Mouse (Mus musculus): ENCODE data around the gene Tor1a. TPM values are rescaled to one million over a fixed set of nuclear protein-coding genes. Genes with fewer than 3 reads are reported as not detected.
"Not testable (repeated sequence)": the region's sequence is repeated elsewhere in the genome, so short reads cannot be mapped to it uniquely, and the experiment has no call there.

The Tor1a gene
- polyA plus RNA-seq, 2 experiments from 2014 or later: 66.2 to 86.1 TPM

- ATAC-seq: peak; percentile 100
These were observed 14.8 kb downstream of the Tor1a start, which contains the start of gene Tor1b for GRCm38 (mm10) chr2:30952824-30953490. TSS of gene Tor1b (plus strand) at chr2:30952959.

GRCm38 (mm10) chr2:30952457-30952823 lies 15.3 kb downstream of the Tor1a start:
- no peak for ATAC-seq

- peak; percentile 99 for ATAC-seq
These were observed 25.1 kb downstream of the Tor1a start for GRCm38 (mm10) chr2:30942603-30943011.

GRCm38 (mm10) chr2:30942116-30942515 lies 25.6 kb downstream of the Tor1a start:
- ATAC-seq: peak; percentile 17

GRCm38 (mm10) chr2:30941586-30941985 lies 26.1 kb downstream of the Tor1a start:
- ATAC-seq: no peak

- ATAC-seq: no peak
These were observed 29.1 kb downstream of the Tor1a start for GRCm38 (mm10) chr2:30938574-30938991.

GRCm38 (mm10) chr2:30937731-30938130 lies 30.0 kb downstream of the Tor1a start:
- no peak for ATAC-seq

- no peak for ATAC-seq
These were observed 30.9 kb downstream of the Tor1a start for GRCm38 (mm10) chr2:30936808-30937207.

GRCm38 (mm10) chr2:30933917-30934450 lies 33.7 kb downstream of the Tor1a start:
- ATAC-seq: peak; percentile 65

GRCm38 (mm10) chr2:30933032-30933431 lies 34.7 kb downstream of the Tor1a start:
- no peak for ATAC-seq

GRCm38 (mm10) chr2:30931922-30932321 lies 35.8 kb downstream of the Tor1a start:
- no peak for ATAC-seq

GRCm38 (mm10) chr2:30930846-30931245 lies 36.9 kb downstream of the Tor1a start:
- ATAC-seq: not testable (repeated sequence)

GRCm38 (mm10) chr2:30929483-30930045 lies 38.2 kb downstream of the Tor1a start, which contains the start of gene Ptges:
TSS of gene Ptges (minus strand) at chr2:30929863.
- ATAC-seq: no peak

GRCm38 (mm10) chr2:30928893-30929482 lies 38.7 kb downstream of the Tor1a start:
- no peak for ATAC-seq

GRCm38 (mm10) chr2:30927844-30928628 lies 39.7 kb downstream of the Tor1a start:
- no peak for ATAC-seq

- no peak for ATAC-seq
These were observed 40.5 kb downstream of the Tor1a start for GRCm38 (mm10) chr2:30927151-30927781.

- no peak for ATAC-seq
These were observed 41.4 kb downstream of the Tor1a start for GRCm38 (mm10) chr2:30926381-30926780.

- no peak for ATAC-seq
These were observed 42.6 kb downstream of the Tor1a start for GRCm38 (mm10) chr2:30925181-30925580.

- ATAC-seq: no peak
These were observed 44.6 kb downstream of the Tor1a start for GRCm38 (mm10) chr2:30923099-30923498.

- no peak for ATAC-seq
These were observed 47.5 kb downstream of the Tor1a start for GRCm38 (mm10) chr2:30920216-30920615.

- no peak for ATAC-seq
These were observed 48.9 kb downstream of the Tor1a start for GRCm38 (mm10) chr2:30918780-30919329.

GRCm38 (mm10) chr2:30918126-30918525 lies 49.6 kb downstream of the Tor1a start:
- no peak for ATAC-seq

All from CD4-positive, CD25-positive, alpha-beta regulatory T cell, adult 4 months (primary cell).